Mouse (Mus musculus): ENCODE measurements at regions not wholly inside any gene's neighbourhood (a gene's known extent, or its start where the extent isn't known, plus 50 kb on each side); places are given as distances from the start of the nearest gene placed in this dataset.

DNA sequence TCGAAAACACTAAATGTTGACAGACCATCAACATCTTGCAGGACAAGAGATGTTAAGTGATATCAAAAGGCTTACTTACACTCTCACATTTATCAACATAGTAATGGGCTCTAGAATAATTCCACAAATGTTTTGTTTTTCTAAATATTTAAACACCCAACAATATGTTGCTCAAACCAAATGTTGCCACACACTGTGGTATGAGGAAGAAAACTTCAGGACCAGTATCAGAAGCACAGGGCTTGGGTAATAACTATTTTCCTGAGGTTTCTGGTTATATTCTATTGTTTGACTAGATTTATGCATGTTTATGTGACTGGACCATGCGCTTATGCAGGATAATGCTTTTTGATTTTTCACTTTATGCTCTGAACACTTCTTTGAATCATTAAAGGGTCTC lies 108.6 kb upstream of the Rmdn2 start:
- H3K4me3 ChIP-seq (ENCODE audit: insufficient read depth in 1 of 2, low read depth in 2 of 2, low read length in 2 of 2), result no peak overlapping the region
- no peaks in the 10 kb centered on the region for H3K9me3 ChIP-seq (ENCODE audit: control insufficient read depth, low read length)
- ATAC-seq (ENCODE audit: insufficient read depth), result no peak
- H3K27me3 ChIP-seq (ENCODE audit: control insufficient read depth, insufficient read depth, low read length), result no peaks in the 10 kb centered on the region
- H3K36me3 ChIP-seq (replicated peaks; ENCODE audit: control insufficient read depth, insufficient read depth, low read depth), result no peaks in the 10 kb centered on the region
- 59% methylated on average over 2 of the region's 2 CpGs for WGBS (ENCODE audit: insufficient replicate concordance)
- no peaks in the 10 kb centered on the region for H3K4me1 ChIP-seq (replicated peaks; ENCODE audit: control insufficient read depth in 2 of 2, insufficient read depth in 2 of 2, low read length in 1 of 2)
- no peak overlapping the region for H3K27ac ChIP-seq
- no peak for TF ChIP-seq EP300 (IDR thresholded peaks at IDR 0.05; ENCODE audit: low read depth)
- no peak for TF ChIP-seq CTCF (IDR thresholded peaks at IDR 0.05; ENCODE audit: low read depth)
- H3K4me2 ChIP-seq (ENCODE audit: low read depth), result no peak overlapping the region
- DNase-seq (ENCODE audit: low read depth in 3 of 3, low spot score in 3 of 3), result no peak
- no peak overlapping the region for H3K9ac ChIP-seq (replicated peaks)

- Histone ChIP-seq H3K36me3 (replicated peaks; ENCODE audit: control insufficient read depth, insufficient read depth, low read depth) (no peaks in the 10 kb centered on the region), H3K9ac (replicated peaks) (no peak overlapping the region), H3K27me3 (ENCODE audit: control insufficient read depth, insufficient read depth, low read length) (no peaks in the 10 kb centered on the region), H3K4me3 (ENCODE audit: insufficient read depth in 1 of 2, low read depth in 2 of 2, low read length in 2 of 2) (no peak overlapping the region), H3K4me2 (ENCODE audit: low read depth) (no peak overlapping the region), H3K27ac (no peak overlapping the region), H3K9me3 (ENCODE audit: control insufficient read depth, low read length) (no peaks in the 10 kb centered on the region), H3K4me1 (replicated peaks; ENCODE audit: control insufficient read depth in 2 of 2, insufficient read depth in 2 of 2, low read length in 1 of 2) (no peaks in the 10 kb centered on the region)
- no peak for ATAC-seq (ENCODE audit: insufficient read depth)
- TF ChIP-seq CTCF (IDR thresholded peaks at IDR 0.05; ENCODE audit: low read depth) (no peak), EP300 (IDR thresholded peaks at IDR 0.05; ENCODE audit: low read depth) (no peak)
- 55% methylated on average over 3 of the region's 3 CpGs for WGBS (ENCODE audit: insufficient replicate concordance)
- DNase-seq (ENCODE audit: low read depth in 3 of 3, low spot score in 3 of 3), result no peak
These were observed 107.5 kb upstream of the Rmdn2 start for GRCm38 (mm10) chr17:79504209-79504608.

- no peak overlapping the region for H3K27ac ChIP-seq
- WGBS (ENCODE audit: insufficient replicate concordance), result 65% methylated on average over 1 of the region's 1 CpGs
- no peaks in the 10 kb centered on the region for H3K27me3 ChIP-seq (ENCODE audit: control insufficient read depth, insufficient read depth, low read length)
- H3K4me1 ChIP-seq (replicated peaks; ENCODE audit: control insufficient read depth in 2 of 2, insufficient read depth in 2 of 2, low read length in 1 of 2), result no peaks in the 10 kb centered on the region
- TF ChIP-seq CTCF (IDR thresholded peaks at IDR 0.05; ENCODE audit: low read depth) (no peak), EP300 (IDR thresholded peaks at IDR 0.05; ENCODE audit: low read depth) (no peak)
- DNase-seq (ENCODE audit: low read depth in 3 of 3, low spot score in 3 of 3), result no peak
- no peak overlapping the region for H3K4me3 ChIP-seq (ENCODE audit: insufficient read depth in 1 of 2, low read depth in 2 of 2, low read length in 2 of 2)
- H3K4me2 ChIP-seq (ENCODE audit: low read depth), result no peak overlapping the region
- no peaks in the 10 kb centered on the region for H3K9me3 ChIP-seq (ENCODE audit: control insufficient read depth, low read length)
- ATAC-seq (ENCODE audit: insufficient read depth), result no peak
- H3K36me3 ChIP-seq (replicated peaks; ENCODE audit: control insufficient read depth, insufficient read depth, low read depth), result no peaks in the 10 kb centered on the region
- no peak overlapping the region for H3K9ac ChIP-seq (replicated peaks)
These were observed 106.1 kb upstream of the Rmdn2 start for GRCm38 (mm10) chr17:79505565-79505964.

DNA sequence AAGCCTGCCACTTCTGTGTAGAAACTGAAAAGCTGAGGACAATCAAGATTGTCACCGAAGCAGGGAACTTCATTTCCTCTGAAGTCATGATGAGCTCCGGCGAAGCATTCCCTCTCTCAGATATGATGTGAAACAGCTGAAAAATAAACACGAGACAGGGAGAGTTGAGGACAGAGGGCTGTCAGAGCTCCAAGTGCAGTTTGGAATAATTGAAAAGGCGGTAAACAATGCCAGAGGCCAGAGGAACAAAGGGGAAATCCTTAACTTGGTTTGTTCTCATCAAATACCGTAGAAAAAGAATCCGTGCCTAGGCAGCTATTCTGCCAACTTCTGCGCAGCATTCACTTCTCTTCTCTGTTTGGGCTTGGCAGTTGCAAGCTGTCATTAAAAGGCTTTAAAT lies 102.4 kb upstream of the Rmdn2 start:
- no peak overlapping the region for H3K27ac ChIP-seq
- no peak for DNase-seq (ENCODE audit: low read depth in 3 of 3, low spot score in 3 of 3)
- 68% methylated on average over 8 of the region's 8 CpGs for WGBS (ENCODE audit: insufficient replicate concordance)
- TF ChIP-seq CTCF (IDR thresholded peaks at IDR 0.05; ENCODE audit: low read depth), result no peak
- no peak for TF ChIP-seq EP300 (IDR thresholded peaks at IDR 0.05; ENCODE audit: low read depth)
- no peak overlapping the region for H3K4me3 ChIP-seq (ENCODE audit: insufficient read depth in 1 of 2, low read depth in 2 of 2, low read length in 2 of 2)
- H3K4me1 ChIP-seq (replicated peaks; ENCODE audit: control insufficient read depth in 2 of 2, insufficient read depth in 2 of 2, low read length in 1 of 2), result no peaks in the 10 kb centered on the region
- H3K4me2 ChIP-seq (ENCODE audit: low read depth), result no peak overlapping the region
- H3K36me3 ChIP-seq (replicated peaks; ENCODE audit: control insufficient read depth, insufficient read depth, low read depth), result no peaks in the 10 kb centered on the region
- no peak overlapping the region for H3K9ac ChIP-seq (replicated peaks)
- no peaks in the 10 kb centered on the region for H3K27me3 ChIP-seq (ENCODE audit: control insufficient read depth, insufficient read depth, low read length)
- no peaks in the 10 kb centered on the region for H3K9me3 ChIP-seq (ENCODE audit: control insufficient read depth, low read length)
- ATAC-seq (ENCODE audit: insufficient read depth), result no peak

DNA sequence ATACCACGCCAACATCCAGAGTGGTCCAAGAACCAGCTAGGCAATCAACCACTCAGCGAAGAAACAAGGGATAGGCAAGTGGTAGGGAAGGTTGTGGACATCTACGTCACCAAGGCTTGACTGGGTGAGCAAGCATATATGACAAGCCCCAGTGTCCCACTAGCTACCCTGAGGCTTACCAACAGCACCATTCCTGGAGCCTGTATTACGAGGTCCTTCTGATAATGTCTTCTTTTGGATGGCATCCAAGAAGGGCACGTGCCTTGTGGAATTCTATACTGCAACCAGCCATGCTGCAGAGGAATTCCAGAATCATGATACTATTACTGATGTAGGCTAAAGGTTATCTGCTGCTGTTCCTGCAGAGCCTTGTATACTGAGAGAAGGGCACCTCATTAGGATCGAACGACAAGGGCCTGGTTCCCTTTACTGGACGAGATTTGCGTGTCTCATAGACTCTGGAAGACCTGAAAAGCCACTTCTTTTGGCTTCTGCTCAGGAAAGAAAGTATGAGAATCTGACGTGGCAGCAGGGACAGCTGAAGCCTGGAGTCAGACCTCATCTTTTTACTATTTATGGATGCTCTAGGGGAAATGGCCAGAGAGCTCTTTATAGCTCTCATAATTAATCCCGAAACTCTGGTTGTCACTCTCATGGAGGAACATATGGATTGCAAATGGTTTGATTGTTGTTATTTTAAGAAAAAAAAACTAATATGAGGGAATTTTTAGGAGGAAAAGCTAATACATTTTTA lies 101.5 kb upstream of the Rmdn2 start:
- Histone ChIP-seq H3K36me3 (replicated peaks; ENCODE audit: control insufficient read depth, insufficient read depth, low read depth) (no peaks in the 10 kb centered on the region), H3K9me3 (ENCODE audit: control insufficient read depth, low read length) (no peaks in the 10 kb centered on the region), H3K9ac (replicated peaks) (no peak overlapping the region), H3K4me1 (replicated peaks; ENCODE audit: control insufficient read depth in 2 of 2, insufficient read depth in 2 of 2, low read length in 1 of 2) (no peaks in the 10 kb centered on the region), H3K27me3 (ENCODE audit: control insufficient read depth, insufficient read depth, low read length) (no peaks in the 10 kb centered on the region), H3K4me2 (ENCODE audit: low read depth) (no peak overlapping the region), H3K27ac (no peak overlapping the region), H3K4me3 (ENCODE audit: insufficient read depth in 1 of 2, low read depth in 2 of 2, low read length in 2 of 2) (no peak overlapping the region)
- 61% methylated on average over 11 of the region's 11 CpGs for WGBS (ENCODE audit: insufficient replicate concordance)
- no peak for TF ChIP-seq EP300 (IDR thresholded peaks at IDR 0.05; ENCODE audit: low read depth)
- no peak for TF ChIP-seq CTCF (IDR thresholded peaks at IDR 0.05; ENCODE audit: low read depth)
- ATAC-seq (ENCODE audit: insufficient read depth), result no peak
- DNase-seq (ENCODE audit: low read depth in 3 of 3, low spot score in 3 of 3), result no peak
